Mouse (Mus musculus): ENCODE measurements around the gene Fosl1. TPM values are rescaled to one million over a fixed set of nuclear protein-coding genes. Genes with fewer than 3 reads are reported as not detected.
"Not testable (repeated sequence)": the region's sequence is repeated elsewhere in the genome, so short reads cannot be mapped to it uniquely, and the experiment has no call there.

The Fosl1 gene
- total RNA-seq, 2 experiments from 2014 or later, result not detected

- not testable (repeated sequence) for ATAC-seq (replicated peaks; ENCODE audit: low FRiP score, poor library complexity, severe bottlenecking)
Measured at GRCm38 (mm10) chr19:5493301-5493721, 46.0 kb downstream of the Fosl1 start.

GRCm38 (mm10) chr19:5494314-5494713 lies 47.0 kb downstream of the Fosl1 start:
- ATAC-seq (replicated peaks; ENCODE audit: low FRiP score, poor library complexity, severe bottlenecking), result no peak

- no peak for ATAC-seq (replicated peaks; ENCODE audit: low FRiP score, poor library complexity, severe bottlenecking)
Measured at GRCm38 (mm10) chr19:5495353-5496051, 48.2 kb downstream of the Fosl1 start.

DNA sequence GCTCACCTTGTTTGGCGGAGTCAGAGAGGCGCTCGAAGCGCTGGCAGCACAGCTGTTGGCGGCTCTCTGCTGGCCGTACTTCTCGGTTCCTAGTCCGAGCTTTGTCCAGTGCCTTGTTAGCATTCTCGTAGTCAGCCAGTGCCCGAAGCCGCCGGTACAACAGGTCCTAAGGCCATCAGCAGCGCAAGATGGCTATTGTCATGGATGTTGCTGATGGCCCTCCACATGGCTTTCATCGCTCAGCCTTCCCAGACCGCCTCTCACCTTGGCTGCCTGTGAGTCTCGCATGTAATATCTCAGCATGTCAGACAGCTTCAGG lies 48.7 kb downstream of the Fosl1 start:
- ATAC-seq (replicated peaks; ENCODE audit: low FRiP score, poor library complexity, severe bottlenecking), result no peak

- ATAC-seq (replicated peaks; ENCODE audit: low FRiP score, poor library complexity, severe bottlenecking), result no peak
Measured at GRCm38 (mm10) chr19:5500330-5500875, 53.1 kb downstream of the Fosl1 start.

GRCm38 (mm10) chr19:5503687-5504086 lies 56.3 kb downstream of the Fosl1 start, which contains the start of gene 1700020D05Rik:
1700020D05Rik (minus strand) TSS chr19:5503787.
- ATAC-seq (replicated peaks; ENCODE audit: low FRiP score, poor library complexity, severe bottlenecking), result no peak

Other genes with a start within 250 kb of the Fosl1 start
- 7.7 and 8.1 TPM in 2 replicates for gene Pacs1, start 174.4 kb upstream of the Fosl1 start, total RNA-seq (2015; ENCODE audit: low replicate concordance)
- gene Pacs1, start 174.4 kb upstream of the Fosl1 start, total RNA-seq (2017; ENCODE audit: low replicate concordance), result 5.3 and 7.0 TPM in 2 replicates
- gene Sf3b2, start 152.1 kb upstream of the Fosl1 start, total RNA-seq (2015; ENCODE audit: low replicate concordance), result 38.5 and 55.0 TPM in 2 replicates
- 59.6 and 76.3 TPM in 2 replicates for gene Sf3b2, start 152.1 kb upstream of the Fosl1 start, total RNA-seq (2017; ENCODE audit: low replicate concordance)
- gene Gal3st3, start 149.2 kb upstream of the Fosl1 start, total RNA-seq (2015; ENCODE audit: low replicate concordance), result not detected in 2 replicates
- gene Gal3st3, start 149.2 kb upstream of the Fosl1 start, total RNA-seq (2017; ENCODE audit: low replicate concordance), result not detected in 2 replicates
- gene Catsper1, start 111.8 kb upstream of the Fosl1 start, total RNA-seq (2015; ENCODE audit: low replicate concordance), result not detected in 2 replicates
- not detected in 2 replicates for gene Catsper1, start 111.8 kb upstream of the Fosl1 start, total RNA-seq (2017; ENCODE audit: low replicate concordance)
- not detected in 2 replicates for gene Cst6, start 98.0 kb upstream of the Fosl1 start, total RNA-seq (2015; ENCODE audit: low replicate concordance)
- gene Cst6, start 98.0 kb upstream of the Fosl1 start, total RNA-seq (2017; ENCODE audit: low replicate concordance), result not detected in 2 replicates
- 7.3 and 12.3 TPM in 2 replicates for gene Eif1ad, start 80.8 kb upstream of the Fosl1 start, total RNA-seq (2015; ENCODE audit: low replicate concordance)
- gene Eif1ad, start 80.8 kb upstream of the Fosl1 start, total RNA-seq (2017; ENCODE audit: low replicate concordance), result 14.7 and 18.7 TPM in 2 replicates
- gene Banf1, start 80.4 kb upstream of the Fosl1 start, total RNA-seq (2015; ENCODE audit: low replicate concordance), result 77.5 and 144 TPM in 2 replicates
- 5.9 and 14.1 TPM in 2 replicates for gene Banf1, start 80.4 kb upstream of the Fosl1 start, total RNA-seq (2017; ENCODE audit: low replicate concordance)
- 28.4 and 63.2 TPM in 2 replicates for gene Sart1, start 58.8 kb upstream of the Fosl1 start, total RNA-seq (2015; ENCODE audit: low replicate concordance)
- 28.5 and 48.2 TPM in 2 replicates for gene Sart1, start 58.8 kb upstream of the Fosl1 start, total RNA-seq (2017; ENCODE audit: low replicate concordance)
- 2.5 TPM in 1 of 2 replicates, not detected in the other for gene Tsga10ip, start 45.0 kb upstream of the Fosl1 start, total RNA-seq (2015; ENCODE audit: low replicate concordance)
- gene Tsga10ip, start 45.0 kb upstream of the Fosl1 start, total RNA-seq (2017; ENCODE audit: low replicate concordance), result not detected in 2 replicates
- gene Drap1, start 22.6 kb upstream of the Fosl1 start, total RNA-seq (2015; ENCODE audit: low replicate concordance), result 15.0 and 32.4 TPM in 2 replicates
- gene Drap1, start 22.6 kb upstream of the Fosl1 start, total RNA-seq (2017; ENCODE audit: low replicate concordance), result 15.8 and 18.0 TPM in 2 replicates
- 14.8 and 16.1 TPM in 2 replicates for gene AI837181, start 22.4 kb upstream of the Fosl1 start, total RNA-seq (2015; ENCODE audit: low replicate concordance)
- gene AI837181, start 22.4 kb upstream of the Fosl1 start, total RNA-seq (2017; ENCODE audit: low replicate concordance), result 5.3 and 7.7 TPM in 2 replicates
- 0.38 TPM in 1 of 2 replicates, not detected in the other for gene Ccdc85b, start 10.3 kb downstream of the Fosl1 start, total RNA-seq (2015; ENCODE audit: low replicate concordance)
- gene Ccdc85b, start 10.3 kb downstream of the Fosl1 start, total RNA-seq (2017; ENCODE audit: low replicate concordance), result 0.14 and 0.17 TPM in 2 replicates
- gene Fibp, start 13.1 kb downstream of the Fosl1 start, total RNA-seq (2015; ENCODE audit: low replicate concordance), result 13.2 and 15.2 TPM in 2 replicates
- 17.6 and 19.0 TPM in 2 replicates for gene Fibp, start 13.1 kb downstream of the Fosl1 start, total RNA-seq (2017; ENCODE audit: low replicate concordance)
- gene Ctsw, start 21.0 kb downstream of the Fosl1 start, total RNA-seq (2015; ENCODE audit: low replicate concordance), result not detected in 2 replicates
- not detected in 2 replicates for gene Ctsw, start 21.0 kb downstream of the Fosl1 start, total RNA-seq (2017; ENCODE audit: low replicate concordance)
- gene Efemp2, start 26.4 kb downstream of the Fosl1 start, total RNA-seq (2015; ENCODE audit: low replicate concordance), result not detected in 2 replicates
- 3.4 TPM in 1 of 2 replicates, not detected in the other for gene Efemp2, start 26.4 kb downstream of the Fosl1 start, total RNA-seq (2017; ENCODE audit: low replicate concordance)
- 12.5 and 18.6 TPM in 2 replicates for gene Mus81, start 40.9 kb downstream of the Fosl1 start, total RNA-seq (2015; ENCODE audit: low replicate concordance)
- 1.8 and 8.3 TPM in 2 replicates for gene Mus81, start 40.9 kb downstream of the Fosl1 start, total RNA-seq (2017; ENCODE audit: low replicate concordance)
- 516 and 540 TPM in 2 replicates for gene Cfl1, start 42.9 kb downstream of the Fosl1 start, total RNA-seq (2015; ENCODE audit: low replicate concordance)
- 293 and 380 TPM in 2 replicates for gene Cfl1, start 42.9 kb downstream of the Fosl1 start, total RNA-seq (2017; ENCODE audit: low replicate concordance)
- gene 1700020D05Rik, start 56.2 kb downstream of the Fosl1 start, total RNA-seq (2015; ENCODE audit: low replicate concordance), result not detected in 2 replicates
- 1.1 and 1.3 TPM in 2 replicates for gene 1700020D05Rik, start 56.2 kb downstream of the Fosl1 start, total RNA-seq (2017; ENCODE audit: low replicate concordance)
- 1.9 and 2.9 TPM in 2 replicates for gene Snx32, start 63.0 kb downstream of the Fosl1 start, total RNA-seq (2015; ENCODE audit: low replicate concordance)
- gene Snx32, start 63.0 kb downstream of the Fosl1 start, total RNA-seq (2017; ENCODE audit: low replicate concordance), result 11.7 and 13.4 TPM in 2 replicates
- not detected in 2 replicates for gene Ovol1, start 113.1 kb downstream of the Fosl1 start, total RNA-seq (2015; ENCODE audit: low replicate concordance)
- gene Ovol1, start 113.1 kb downstream of the Fosl1 start, total RNA-seq (2017; ENCODE audit: low replicate concordance), result not detected in 2 replicates
- gene Ap5b1, start 120.5 kb downstream of the Fosl1 start, total RNA-seq (2015; ENCODE audit: low replicate concordance), result 2.9 and 5.2 TPM in 2 replicates
- 1.8 and 4.7 TPM in 2 replicates for gene Ap5b1, start 120.5 kb downstream of the Fosl1 start, total RNA-seq (2017; ENCODE audit: low replicate concordance)
- 14.4 and 52.2 TPM in 2 replicates for gene Rnaseh2c, start 154.3 kb downstream of the Fosl1 start, total RNA-seq (2015; ENCODE audit: low replicate concordance)
- 19.3 and 79.3 TPM in 2 replicates for gene Rnaseh2c, start 154.3 kb downstream of the Fosl1 start, total RNA-seq (2017; ENCODE audit: low replicate concordance)
- gene Kat5, start 162.7 kb downstream of the Fosl1 start, total RNA-seq (2015; ENCODE audit: low replicate concordance), result 8.2 and 11.3 TPM in 2 replicates
- gene Kat5, start 162.7 kb downstream of the Fosl1 start, total RNA-seq (2017; ENCODE audit: low replicate concordance), result 22.0 and 28.9 TPM in 2 replicates
- gene Rela, start 189.9 kb downstream of the Fosl1 start, total RNA-seq (2015; ENCODE audit: low replicate concordance), result 13.1 and 25.1 TPM in 2 replicates
- 15.5 and 22.0 TPM in 2 replicates for gene Rela, start 189.9 kb downstream of the Fosl1 start, total RNA-seq (2017; ENCODE audit: low replicate concordance)
- 20.5 and 36.9 TPM in 2 replicates for gene Sipa1, start 216.2 kb downstream of the Fosl1 start, total RNA-seq (2015; ENCODE audit: low replicate concordance)
- 27.4 and 90.3 TPM in 2 replicates for gene Sipa1, start 216.2 kb downstream of the Fosl1 start, total RNA-seq (2017; ENCODE audit: low replicate concordance)
- 5.0 and 7.3 TPM in 2 replicates for gene Map3k11, start 241.2 kb downstream of the Fosl1 start, total RNA-seq (2015; ENCODE audit: low replicate concordance)
- 8.4 and 11.2 TPM in 2 replicates for gene Map3k11, start 241.2 kb downstream of the Fosl1 start, total RNA-seq (2017; ENCODE audit: low replicate concordance)
- 10.7 and 16.3 TPM in 2 replicates for gene Pcnx3, start 241.4 kb downstream of the Fosl1 start, total RNA-seq (2015; ENCODE audit: low replicate concordance)
- 14.8 and 20.3 TPM in 2 replicates for gene Pcnx3, start 241.4 kb downstream of the Fosl1 start, total RNA-seq (2017; ENCODE audit: low replicate concordance)

All from erythroblast, adult 5-6 weeks (primary cell).